Mouse (Mus musculus): ENCODE measurements at regions not wholly inside any gene's neighbourhood (a gene's known extent, or its start where the extent isn't known, plus 50 kb on each side); places are given as distances from the start of the nearest gene placed in this dataset.

DNA sequence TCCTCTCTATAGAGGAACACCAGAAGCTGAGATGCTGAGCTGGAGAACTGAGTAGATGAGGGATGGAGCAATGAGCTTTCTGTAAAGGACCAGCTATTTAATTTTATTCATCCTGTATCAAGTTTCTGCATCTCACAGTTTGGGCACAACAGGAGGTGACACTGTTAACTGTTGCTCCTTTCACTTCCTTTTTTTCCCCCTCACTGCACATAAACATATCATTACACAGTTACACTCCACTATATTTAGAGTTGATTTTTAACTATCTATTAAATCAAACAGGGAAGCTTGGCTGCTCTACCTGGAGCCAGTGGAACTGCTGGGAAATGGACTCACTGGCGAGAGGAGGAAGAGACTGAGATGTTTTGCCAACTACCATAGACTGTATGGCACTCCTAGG, 509.4 kb downstream of the Rnf144a start:
- DNase-seq (ENCODE audit: low read depth, low spot score) = no peak

DNA sequence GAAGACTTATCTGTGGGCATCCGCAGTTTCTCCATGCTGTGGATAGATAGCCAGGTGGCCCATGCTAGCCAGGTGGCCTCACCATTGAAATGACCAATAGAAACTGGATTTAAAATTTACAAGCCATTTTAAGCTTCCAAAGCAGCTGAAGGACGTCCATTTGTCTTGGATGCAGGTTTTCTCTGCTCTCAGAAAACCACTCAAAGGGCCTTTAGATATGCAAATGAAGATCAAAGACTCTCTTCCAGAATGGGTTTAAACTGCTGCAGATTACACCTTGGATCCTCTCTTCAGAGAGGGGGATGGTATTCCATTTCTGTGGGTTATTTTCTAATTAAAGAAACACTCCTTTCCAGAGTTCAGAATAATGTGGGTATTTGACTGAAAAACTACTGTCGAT, 518.5 kb downstream of the Rnf144a start:
- no peak for DNase-seq (ENCODE audit: low read depth, low spot score)

GRCm38 (mm10) chr12:25895691-25896090, 519.4 kb downstream of the Rnf144a start:
- DNase-seq (ENCODE audit: low read depth, low spot score) = no peak

DNA sequence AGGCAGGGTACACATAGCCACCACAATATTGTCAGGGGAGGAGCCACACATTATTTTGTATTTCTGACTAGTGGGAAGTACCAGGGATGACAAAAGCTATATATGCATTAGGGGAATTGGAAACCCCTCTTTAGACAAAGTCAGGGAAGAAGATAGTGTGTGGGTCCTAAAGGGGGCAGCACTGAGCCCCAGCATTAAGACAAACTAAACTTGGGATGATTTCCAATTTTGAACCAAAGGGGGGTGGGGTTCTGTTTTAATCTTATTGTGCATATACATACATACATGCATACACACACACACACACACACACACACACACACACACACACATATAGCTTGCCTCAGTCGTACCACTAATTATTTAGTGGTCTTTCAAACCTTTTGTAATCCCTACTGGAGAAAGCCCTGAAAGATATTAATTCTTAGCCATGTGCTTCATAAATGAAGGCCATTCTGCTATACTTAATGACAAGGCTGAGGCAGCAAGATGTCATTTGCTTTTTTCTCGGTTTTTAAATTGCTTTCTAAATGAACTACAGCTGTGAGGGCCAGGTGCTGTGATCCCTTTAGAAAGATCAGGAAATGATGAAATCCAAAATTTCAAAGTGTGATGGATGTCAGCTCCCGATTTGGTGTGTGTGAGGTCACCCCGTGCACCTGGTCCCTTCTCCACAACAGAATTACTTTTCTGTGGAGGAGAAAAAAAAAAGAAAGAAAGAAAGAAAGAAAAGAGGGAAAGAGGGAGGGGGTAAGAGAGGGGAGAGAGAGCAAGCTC, 523.5 kb downstream of the Rnf144a start:
- peak; percentile 34 for DNase-seq (ENCODE audit: low read depth, low spot score)

GRCm38 (mm10) chr12:25890722-25891121, 524.3 kb downstream of the Rnf144a start:
- DNase-seq (ENCODE audit: low read depth, low spot score) = no peak

- DNase-seq (ENCODE audit: low read depth, low spot score) = no peak
Observed at GRCm38 (mm10) chr12:25883771-25884171, 531.3 kb downstream of the Rnf144a start.

DNA sequence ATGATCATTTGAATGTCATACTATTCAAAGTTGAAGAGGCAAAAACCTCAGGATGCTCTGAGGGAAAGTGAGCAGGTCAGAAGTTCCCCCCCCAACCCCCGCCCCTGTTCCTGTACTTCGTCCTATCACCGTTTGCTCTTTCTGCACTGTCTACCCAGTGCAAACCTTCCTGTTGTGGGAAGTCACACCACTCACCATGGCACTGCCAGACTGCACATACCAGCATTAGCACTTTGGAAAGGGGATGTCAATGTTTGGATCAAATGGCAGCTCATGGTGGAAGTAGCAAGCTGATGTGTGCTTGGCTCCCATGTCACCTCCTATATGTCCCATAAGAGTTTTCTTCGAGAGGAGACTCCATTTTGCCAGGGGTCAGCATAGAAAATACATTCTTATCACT, 543.2 kb downstream of the Rnf144a start:
- no peak for DNase-seq (ENCODE audit: low read depth, low spot score)

DNA sequence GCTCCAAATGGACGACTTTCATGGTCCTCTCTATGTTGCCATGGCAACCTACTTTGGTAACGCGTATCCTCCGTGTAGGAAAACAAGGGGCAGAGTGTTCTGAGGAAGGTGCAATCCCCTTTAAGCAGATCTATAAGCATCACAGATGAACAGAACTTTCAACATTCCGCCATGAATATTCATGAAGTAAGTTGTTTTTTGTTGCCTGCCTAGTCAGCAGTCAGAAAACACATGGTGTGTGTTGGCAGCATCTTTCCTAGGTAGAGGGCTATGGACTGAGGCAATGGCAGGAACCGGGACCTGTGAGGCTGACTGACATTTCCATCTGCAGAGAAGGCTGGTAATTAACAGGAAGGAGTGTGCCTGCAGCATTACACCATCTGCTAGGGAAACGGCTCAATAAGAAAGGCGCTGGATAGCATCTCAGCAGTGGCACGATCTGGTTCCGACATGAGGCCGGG, 544.0 kb downstream of the Rnf144a start:
- peak; percentile 36 for DNase-seq (ENCODE audit: low read depth, low spot score)

GRCm38 (mm10) chr12:25869846-25870245, 545.2 kb downstream of the Rnf144a start:
- DNase-seq (ENCODE audit: low read depth, low spot score) = no peak

DNA sequence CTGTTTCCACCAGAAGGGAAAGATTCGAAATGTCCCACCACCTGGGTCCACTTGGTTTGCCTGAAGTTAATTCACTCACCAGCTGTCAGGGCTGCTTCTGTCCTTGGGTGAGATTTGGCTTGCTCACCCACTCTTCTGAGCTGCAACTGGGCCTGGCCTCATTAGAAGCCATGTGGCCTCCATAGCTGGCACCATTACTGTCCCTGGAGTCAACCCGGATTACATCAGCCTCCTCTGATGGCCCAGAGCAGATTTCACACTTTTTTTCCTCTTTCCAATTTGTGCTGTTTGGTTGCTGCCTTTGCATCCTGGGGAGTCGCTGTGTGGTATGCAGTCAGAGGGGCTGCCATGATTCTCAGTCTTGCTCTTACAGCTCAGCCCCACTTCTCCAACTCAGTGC, 550.0 kb downstream of the Rnf144a start:
- DNase-seq (ENCODE audit: low read depth, low spot score) = no peak

- peak; percentile 22 for DNase-seq (ENCODE audit: low read depth, low spot score)
Observed at GRCm38 (mm10) chr12:25864113-25864852, 550.8 kb downstream of the Rnf144a start.

DNA sequence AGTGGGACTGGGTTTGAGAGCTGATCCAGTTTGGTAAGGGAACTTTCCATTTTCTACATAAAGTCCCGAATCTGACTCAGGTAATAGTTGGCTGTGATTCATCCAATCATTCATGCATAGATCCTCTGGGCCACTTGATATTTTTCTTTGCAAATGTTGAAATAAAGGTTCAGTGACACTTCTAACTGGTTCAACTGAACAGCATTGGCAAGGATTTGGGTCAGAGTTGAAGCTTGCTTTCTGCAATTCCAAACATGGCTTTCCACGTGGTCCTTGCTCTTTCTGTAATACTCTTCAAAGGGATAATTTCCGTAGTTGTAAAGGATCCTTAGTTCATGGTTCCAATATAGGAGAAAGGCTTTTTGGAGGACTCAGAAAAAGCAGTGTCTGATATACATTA, 554.0 kb downstream of the Rnf144a start:
- no peak for DNase-seq (ENCODE audit: low read depth, low spot score)

DNA sequence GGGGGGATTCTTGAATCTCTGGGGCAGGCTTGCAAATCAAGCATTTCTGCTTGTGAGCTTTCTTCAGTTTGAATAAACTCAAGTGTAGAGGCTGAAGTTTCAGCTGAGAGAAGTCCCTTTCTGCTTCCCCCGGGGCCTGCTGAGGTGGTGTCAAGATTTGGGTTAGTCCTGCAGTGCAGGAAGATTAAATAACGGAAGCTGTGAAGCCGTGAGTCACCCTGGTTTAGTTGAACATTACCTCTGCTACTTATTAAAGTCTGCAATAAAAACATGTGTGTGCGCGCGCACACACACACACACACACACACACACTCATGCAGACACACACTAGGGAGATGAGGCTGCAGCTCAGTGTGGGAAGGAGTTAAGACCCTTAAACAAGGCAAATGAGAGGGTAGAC, 556.7 kb downstream of the Rnf144a start:
- no peak for DNase-seq (ENCODE audit: low read depth, low spot score)

DNA sequence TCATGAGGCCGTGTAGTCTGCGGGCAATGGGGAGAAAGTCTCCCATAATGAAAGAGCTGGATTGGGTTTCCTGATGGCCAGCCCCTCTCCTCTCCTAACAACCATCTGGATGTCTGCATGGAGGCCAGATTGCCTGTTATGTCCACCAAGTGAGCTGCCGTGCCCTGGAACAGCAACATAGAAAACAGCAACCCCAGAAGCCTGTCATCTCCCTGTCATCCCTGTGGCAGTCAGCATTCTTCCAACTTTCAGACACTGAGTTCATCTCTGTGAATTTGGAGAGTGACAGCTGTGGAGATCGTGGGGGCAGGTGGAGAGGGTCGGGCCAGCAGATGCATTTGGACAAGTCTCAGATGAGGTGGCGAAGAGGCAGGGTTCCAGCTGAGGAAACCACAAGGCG, 585.0 kb downstream of the Rnf144a start:
- DNase-seq (ENCODE audit: low read depth, low spot score) = no peak

DNA sequence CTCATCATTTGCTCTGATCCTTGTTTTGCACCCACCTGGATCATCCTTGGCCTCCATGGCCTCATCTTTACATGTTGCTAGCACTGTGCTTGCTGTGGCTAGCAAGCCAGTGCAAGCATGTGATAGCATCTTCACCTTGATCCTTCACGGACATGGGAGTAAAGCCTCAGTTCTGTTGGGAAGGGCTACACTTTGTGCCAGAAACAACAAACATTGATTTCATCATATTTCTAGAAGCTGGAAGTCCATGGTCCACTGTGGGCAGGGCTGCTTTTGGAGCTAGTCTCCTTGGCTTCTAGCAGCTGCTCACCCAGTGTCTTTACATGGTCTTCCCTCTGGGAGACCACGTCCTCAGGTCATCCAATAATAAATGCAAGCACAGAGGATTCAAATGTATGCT, 587.1 kb downstream of the Rnf144a start:
- no peak for DNase-seq (ENCODE audit: low read depth, low spot score)

DNA sequence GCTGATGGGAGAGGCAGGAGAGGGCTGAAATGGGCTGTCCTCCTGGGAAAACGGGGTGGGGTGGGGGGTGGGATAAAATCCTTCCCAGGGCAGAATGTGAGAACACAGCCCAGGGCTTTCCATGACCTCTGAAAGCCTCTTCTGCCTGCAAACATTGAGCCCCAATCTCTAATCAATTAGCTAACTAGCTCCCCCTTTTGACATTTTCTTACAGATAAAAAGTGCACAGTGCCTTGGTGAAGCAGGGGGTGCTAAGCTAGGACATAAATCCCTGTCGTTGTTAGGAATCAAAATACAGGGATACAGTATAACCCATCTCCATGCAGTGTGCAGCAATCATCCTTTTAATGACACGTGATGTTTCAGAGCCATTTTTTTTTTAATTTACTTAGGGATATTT, 588.1 kb downstream of the Rnf144a start:
- no peak for DNase-seq (ENCODE audit: low read depth, low spot score)

- DNase-seq (ENCODE audit: low read depth, low spot score) = no peak
Observed at GRCm38 (mm10) chr12:25826451-25826850, 588.6 kb downstream of the Rnf144a start.

DNA sequence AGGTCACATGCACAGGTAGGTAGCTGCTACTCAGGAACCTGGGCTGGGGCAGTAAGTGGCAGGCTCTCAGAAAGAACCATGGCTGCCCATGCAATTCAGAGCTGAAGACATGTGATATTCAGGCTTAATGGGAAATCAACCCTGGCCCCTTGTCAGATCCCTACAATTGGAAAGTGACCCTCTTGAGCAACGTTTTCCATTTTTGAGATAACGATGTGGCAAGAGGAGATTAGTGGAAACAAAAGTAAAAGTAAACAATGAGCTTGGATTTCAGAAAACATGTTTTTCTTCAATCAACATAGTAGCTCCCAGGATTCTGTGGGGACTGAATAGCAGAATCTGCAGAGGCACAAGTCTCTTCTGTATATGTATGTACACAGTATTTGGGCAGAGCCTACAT, 598.8 kb downstream of the Rnf144a start:
- DNase-seq (ENCODE audit: low read depth, low spot score) = no peak

DNA sequence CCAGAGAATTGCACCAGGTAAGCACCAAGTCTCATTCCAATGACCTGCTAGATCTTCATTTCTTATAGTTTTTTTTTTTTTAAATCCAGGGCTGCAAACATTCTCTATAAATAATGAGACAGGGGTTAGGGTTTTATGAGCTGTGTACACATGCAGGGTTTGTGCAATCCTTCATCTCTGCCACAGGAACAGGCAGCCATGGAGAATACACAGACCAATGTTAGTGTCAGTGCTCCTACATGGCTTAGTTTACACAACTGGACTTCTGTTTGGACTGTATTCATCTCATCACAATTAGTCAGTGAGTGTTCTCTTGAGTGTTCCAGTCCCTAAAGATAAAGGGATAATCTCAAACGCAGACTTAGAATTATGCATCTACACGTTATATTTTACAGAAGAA, 620.0 kb downstream of the Rnf144a start:
- DNase-seq (ENCODE audit: low read depth, low spot score) = no peak

GRCm38 (mm10) chr12:25794571-25794970, 620.5 kb downstream of the Rnf144a start:
- no peak for DNase-seq (ENCODE audit: low read depth, low spot score)

DNA sequence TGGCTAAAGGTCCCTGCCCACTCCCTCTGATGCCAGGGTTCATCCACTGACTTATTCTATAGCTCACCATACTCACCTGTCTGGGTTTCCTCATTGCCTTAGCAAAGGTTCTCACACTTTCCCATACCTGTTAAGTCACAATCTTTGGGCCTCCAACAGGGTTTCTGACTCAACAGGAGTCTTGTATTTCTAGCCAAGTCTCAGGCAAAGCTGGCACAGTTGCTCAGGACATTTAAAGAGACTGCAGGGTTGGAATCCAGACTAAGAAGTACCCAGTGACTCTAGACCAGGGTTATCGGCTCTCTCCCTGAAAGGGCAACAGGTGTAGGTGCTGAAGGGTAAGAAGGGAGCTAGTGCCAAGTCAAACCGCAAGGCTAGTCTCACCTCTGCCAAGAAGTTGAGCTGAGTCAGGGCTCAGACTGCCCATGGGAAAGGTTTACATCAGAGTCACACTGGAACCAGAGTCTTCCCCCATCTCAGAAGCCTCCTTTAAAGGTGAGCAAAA, 622.4 kb downstream of the Rnf144a start:
- no peak for DNase-seq (ENCODE audit: low read depth, low spot score)

GRCm38 (mm10) chr12:25790956-25791355, 624.1 kb downstream of the Rnf144a start:
- DNase-seq (ENCODE audit: low read depth, low spot score) = no peak

Data from mesoderm, embryonic 11.5 days (tissue).